Mouse (Mus musculus) testis, postnatal 14 days (tissue): Measurements from ENCODE around the gene Glrx.

Source experiments
- DNase-seq: peaks from one replicate; pipeline ENCODE4 v3.0.0; 2021; ENCODE audit warnings: low spot score

Gene Glrx

GRCm38 (mm10) chr13:75891868-75892267 is 52.2 kb downstream of the Glrx start:
- DNase-seq = no peak

GRCm38 (mm10) chr13:75892291-75892690 is 52.6 kb downstream of the Glrx start:
- DNase-seq = no peak

- DNase-seq = no peak
Measured at GRCm38 (mm10) chr13:75892876-75893275, 53.2 kb downstream of the Glrx start.
